Mouse (Mus musculus): ENCODE data around the gene Itga11.
A peak's percentile ranks its signal among the peaks of the same experiment; 100 is the strongest.
"Not testable (repeated sequence)": the region's sequence is repeated elsewhere in the genome, so short reads cannot be mapped to it uniquely, and the experiment has no call there.

Itga11 gene

GRCm38 (mm10) chr9:62817828-62818614 lies 140.4 kb downstream of the Itga11 start:
- no peak for DNase-seq (ENCODE audit: low read depth, low spot score)

- DNase-seq (ENCODE audit: low read depth, low spot score), result no peak
Observed at GRCm38 (mm10) chr9:62819494-62819893, 141.9 kb downstream of the Itga11 start.

GRCm38 (mm10) chr9:62819910-62820309 lies 142.3 kb downstream of the Itga11 start:
- not testable (repeated sequence) for DNase-seq (ENCODE audit: low read depth, low spot score)

- no peak for DNase-seq (ENCODE audit: low read depth, low spot score)
Observed at GRCm38 (mm10) chr9:62820829-62821228, 143.2 kb downstream of the Itga11 start.

GRCm38 (mm10) chr9:62821811-62822210 lies 144.2 kb downstream of the Itga11 start:
- DNase-seq (ENCODE audit: low read depth, low spot score), result no peak

GRCm38 (mm10) chr9:62825791-62826393 lies 148.3 kb downstream of the Itga11 start:
- no peak for DNase-seq (ENCODE audit: low read depth, low spot score)

GRCm38 (mm10) chr9:62826456-62826855 lies 148.8 kb downstream of the Itga11 start:
- DNase-seq (ENCODE audit: low read depth, low spot score), result no peak

GRCm38 (mm10) chr9:62827939-62828652 lies 150.5 kb downstream of the Itga11 start:
- DNase-seq (ENCODE audit: low read depth, low spot score), result no peak

- DNase-seq (ENCODE audit: low read depth, low spot score), result peak; percentile 94
Observed at GRCm38 (mm10) chr9:62828662-62829086, 151.0 kb downstream of the Itga11 start.

- no peak for DNase-seq (ENCODE audit: low read depth, low spot score)
Observed at GRCm38 (mm10) chr9:62829877-62830276, 152.3 kb downstream of the Itga11 start.

All from WW6 (cell line).